Mouse (Mus musculus): ENCODE measurements around the gene Fam126a.
A peak's percentile ranks its signal among the peaks of the same experiment; 100 is the strongest.

Fam126a gene

DNA sequence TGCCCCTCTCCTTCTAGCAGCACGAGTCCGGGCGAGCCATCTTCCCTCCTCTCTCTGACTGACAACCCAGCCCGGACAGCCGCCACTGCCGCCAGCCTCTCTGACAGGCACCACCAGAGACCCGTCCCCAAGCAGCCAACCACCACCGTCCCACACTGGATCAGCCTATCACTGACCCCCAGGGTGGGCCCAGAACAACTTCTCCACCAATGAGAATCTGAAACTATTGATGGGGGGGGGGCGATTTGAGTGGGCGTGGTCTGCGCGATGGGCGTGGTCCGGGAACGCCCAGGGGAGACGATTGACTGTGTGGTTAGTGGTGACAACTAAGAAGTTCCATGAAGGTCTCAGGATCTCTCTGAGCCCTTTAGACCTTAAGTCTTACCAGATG lies at the start of gene Fam126a:
TSS of gene Fam126a (minus strand) at position 112 of the 391 bp plus-strand sequence.
- TF ChIP-seq GATA4 (IDR thresholded peaks at IDR 0.05; ENCODE audit: insufficient replicate concordance, low read length) = peak; percentile 25; the same call in 1 of the 2 replicates

- TF ChIP-seq GATA4 (IDR thresholded peaks at IDR 0.05; ENCODE audit: insufficient replicate concordance, low read length) = no peak
These were observed 48.1 kb upstream of the Fam126a start for GRCm38 (mm10) chr5:24078420-24079179.

DNA sequence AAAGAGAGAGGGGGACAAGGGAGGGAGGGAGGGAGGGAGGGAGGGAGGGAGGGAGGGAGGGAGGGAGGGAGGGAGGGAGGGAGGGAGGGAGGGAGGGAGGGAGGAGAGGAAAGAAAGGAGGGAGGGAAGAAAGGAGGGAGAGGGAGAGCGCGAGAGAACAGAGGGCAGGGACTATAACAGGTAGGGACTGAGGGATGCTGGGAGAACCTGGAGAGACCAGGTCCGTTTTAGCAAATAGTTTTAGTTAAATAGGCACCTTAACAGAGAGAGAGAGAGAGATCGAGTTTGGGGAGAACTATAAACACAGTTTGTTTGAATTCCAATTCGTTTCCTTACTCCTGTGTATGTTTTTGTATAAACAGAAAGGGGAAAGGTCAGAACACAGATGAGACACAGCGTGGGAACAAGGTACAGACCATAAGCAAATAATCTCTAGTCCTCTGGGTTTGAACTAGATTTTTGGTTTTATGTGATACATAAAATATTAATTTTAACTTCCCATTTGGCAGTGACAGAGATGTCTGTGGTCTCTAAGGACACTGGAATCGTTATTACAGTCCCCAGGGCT lies 47.3 kb upstream of the Fam126a start:
- no peak for TF ChIP-seq GATA4 (IDR thresholded peaks at IDR 0.05; ENCODE audit: insufficient replicate concordance, low read length)

- TF ChIP-seq GATA4 (IDR thresholded peaks at IDR 0.05; ENCODE audit: insufficient replicate concordance, low read length) = no peak
These were observed 46.7 kb upstream of the Fam126a start for GRCm38 (mm10) chr5:24076986-24077718.

GRCm38 (mm10) chr5:24072031-24072430 lies 41.5 kb upstream of the Fam126a start:
- no peak for TF ChIP-seq GATA4 (IDR thresholded peaks at IDR 0.05; ENCODE audit: insufficient replicate concordance, low read length)

DNA sequence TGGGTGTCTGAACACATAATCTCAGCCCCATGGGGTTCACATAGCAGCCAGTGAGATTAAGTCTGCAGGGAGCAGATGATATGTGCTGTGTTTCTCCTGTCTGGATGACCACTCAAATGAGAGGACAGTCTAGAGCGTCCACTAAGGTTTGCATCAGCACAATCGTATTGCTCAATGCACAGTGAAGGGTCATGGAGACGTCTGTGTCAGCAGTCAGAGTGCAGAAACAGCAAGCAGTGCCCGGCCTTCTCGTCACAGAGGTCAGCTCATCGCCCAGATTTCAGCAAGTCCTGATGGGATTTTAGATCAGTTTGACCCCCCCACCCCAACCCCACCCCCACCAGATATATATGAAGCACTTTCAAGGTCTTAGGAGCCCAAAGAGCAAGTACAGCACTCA lies 38.5 kb upstream of the Fam126a start:
- TF ChIP-seq GATA4 (IDR thresholded peaks at IDR 0.05; ENCODE audit: insufficient replicate concordance, low read length) = no peak

DNA sequence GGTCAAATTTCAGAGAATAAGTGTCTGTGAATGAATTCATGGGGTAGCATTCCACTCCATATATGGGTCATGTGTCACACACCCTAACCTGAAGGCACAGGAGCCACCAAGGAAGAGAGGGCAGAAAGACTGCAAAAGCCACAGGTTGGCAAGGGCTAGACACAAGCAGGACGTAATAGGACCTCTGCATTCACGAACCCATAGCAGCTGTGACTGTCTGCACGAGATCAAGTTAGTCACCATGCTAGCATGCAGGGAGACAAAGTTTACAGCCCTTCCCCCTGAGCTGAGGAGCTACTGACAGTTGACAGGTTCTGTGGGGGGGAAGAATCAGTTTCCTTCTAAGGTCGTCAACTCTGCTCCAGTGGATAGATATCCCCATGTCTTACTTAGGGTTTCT lies 33.1 kb upstream of the Fam126a start:
- TF ChIP-seq GATA4 (IDR thresholded peaks at IDR 0.05; ENCODE audit: insufficient replicate concordance, low read length) = no peak

DNA sequence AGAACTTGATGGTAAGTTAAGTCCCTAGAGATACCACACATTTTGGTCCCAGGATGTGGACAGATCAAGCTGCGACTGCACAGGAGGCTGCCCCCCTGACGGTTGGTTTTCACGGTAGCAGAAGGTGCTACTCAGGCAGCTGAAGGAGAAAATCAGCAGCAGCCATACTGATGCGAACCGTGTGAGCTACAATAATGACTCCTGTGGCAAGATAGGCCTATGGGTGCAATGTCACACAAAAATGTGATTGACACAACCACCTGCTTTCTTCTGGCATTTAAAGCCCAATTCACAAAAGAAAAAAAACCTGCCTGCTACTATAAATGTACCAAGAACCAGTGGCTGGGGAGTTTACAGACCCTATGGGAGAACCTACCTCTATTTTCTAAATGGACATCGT lies 32.5 kb upstream of the Fam126a start:
- no peak for TF ChIP-seq GATA4 (IDR thresholded peaks at IDR 0.05; ENCODE audit: insufficient replicate concordance, low read length)

GRCm38 (mm10) chr5:24060949-24061348 lies 30.5 kb upstream of the Fam126a start:
- no peak for TF ChIP-seq GATA4 (IDR thresholded peaks at IDR 0.05; ENCODE audit: insufficient replicate concordance, low read length)

- TF ChIP-seq GATA4 (IDR thresholded peaks at IDR 0.05; ENCODE audit: insufficient replicate concordance, low read length) = no peak
These were observed 27.1 kb upstream of the Fam126a start for GRCm38 (mm10) chr5:24057592-24057991.

- no peak for TF ChIP-seq GATA4 (IDR thresholded peaks at IDR 0.05; ENCODE audit: insufficient replicate concordance, low read length)
These were observed 26.4 kb upstream of the Fam126a start for GRCm38 (mm10) chr5:24056865-24057264.

DNA sequence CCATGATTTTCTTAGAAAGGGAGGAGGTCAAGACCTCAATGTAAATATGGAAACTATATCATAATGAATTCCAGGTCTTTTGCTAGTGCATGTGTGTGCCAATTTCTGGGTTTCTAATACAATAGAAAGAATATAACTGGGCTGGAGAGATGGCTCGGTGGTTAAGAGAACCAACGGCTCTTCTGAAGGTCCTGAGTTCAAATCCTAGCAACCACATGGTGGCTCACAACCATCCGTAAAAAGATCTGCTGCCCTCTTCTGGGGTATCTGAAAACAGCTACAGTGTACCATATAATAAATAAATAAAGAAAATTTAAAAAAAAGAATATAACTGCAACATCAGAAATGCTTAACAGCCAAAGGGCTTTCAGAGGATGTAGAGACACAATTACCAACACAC lies 23.9 kb upstream of the Fam126a start:
- TF ChIP-seq GATA4 (IDR thresholded peaks at IDR 0.05; ENCODE audit: insufficient replicate concordance, low read length) = no peak

DNA sequence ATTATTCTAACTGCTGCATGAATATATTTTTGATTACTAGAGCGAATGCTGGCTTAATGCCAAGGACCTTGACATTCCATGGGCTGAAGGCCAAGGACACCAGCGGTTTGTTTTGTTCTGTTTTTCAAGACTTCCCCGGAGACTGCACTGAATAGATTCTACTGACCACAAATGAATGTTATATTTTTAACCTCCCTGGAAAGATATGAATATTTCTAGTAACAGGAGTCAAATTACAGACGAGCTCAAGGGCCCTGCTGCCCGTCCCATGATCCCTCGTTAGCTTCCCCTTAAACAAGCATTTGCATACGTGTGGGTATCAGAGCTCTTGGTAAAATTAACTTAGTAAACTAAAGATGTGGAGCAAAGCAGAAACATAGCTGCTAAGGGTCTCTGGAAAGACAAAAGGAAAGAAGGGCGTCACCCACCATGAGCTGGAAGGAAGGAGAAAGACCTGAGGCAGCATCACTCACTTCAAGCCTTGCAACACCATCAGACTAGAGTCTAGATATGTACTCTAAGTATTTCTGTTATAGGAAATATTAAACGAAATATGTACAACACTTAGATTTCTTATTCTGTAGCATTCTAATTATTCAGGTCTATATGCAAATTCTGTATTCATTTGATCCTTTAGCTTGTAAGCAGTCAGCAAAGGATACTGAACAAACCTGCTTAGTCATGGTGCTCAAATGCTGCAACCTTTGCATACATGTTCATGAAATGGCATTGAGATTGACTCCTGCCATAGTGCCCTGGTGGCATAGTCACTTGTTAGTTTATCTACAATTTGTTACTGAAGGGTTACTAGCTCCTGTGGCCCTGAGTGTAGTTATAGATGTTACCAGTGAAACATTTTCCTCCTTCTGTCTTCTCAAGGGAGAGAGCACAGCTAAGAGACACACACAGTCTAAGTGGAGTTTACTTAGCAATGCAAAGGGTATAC lies 23.0 kb upstream of the Fam126a start:
- TF ChIP-seq GATA4 (IDR thresholded peaks at IDR 0.05; ENCODE audit: insufficient replicate concordance, low read length) = no peak

GRCm38 (mm10) chr5:24051755-24052675 lies 21.5 kb upstream of the Fam126a start:
- TF ChIP-seq GATA4 (IDR thresholded peaks at IDR 0.05; ENCODE audit: insufficient replicate concordance, low read length) = no peak
